Mouse (Mus musculus) bone marrow macrophage, adult 2 months (primary cell): ENCODE results near the gene Gatad2b.

Experiments used
- CTCF ChIP-seq: IDR thresholded peaks from 2 replicates; pipeline ENCODE4 v1.5.1; 2012; ENCODE audit warnings: low read depth, mild to moderate bottlenecking, low read length, moderate library complexity
- POLR2A ChIP-seq: IDR thresholded peaks from 2 replicates; pipeline ENCODE4 v1.6.1; 2012; ENCODE audit warnings: mild to moderate bottlenecking, low read depth, low read length, borderline replicate concordance

DNA sequence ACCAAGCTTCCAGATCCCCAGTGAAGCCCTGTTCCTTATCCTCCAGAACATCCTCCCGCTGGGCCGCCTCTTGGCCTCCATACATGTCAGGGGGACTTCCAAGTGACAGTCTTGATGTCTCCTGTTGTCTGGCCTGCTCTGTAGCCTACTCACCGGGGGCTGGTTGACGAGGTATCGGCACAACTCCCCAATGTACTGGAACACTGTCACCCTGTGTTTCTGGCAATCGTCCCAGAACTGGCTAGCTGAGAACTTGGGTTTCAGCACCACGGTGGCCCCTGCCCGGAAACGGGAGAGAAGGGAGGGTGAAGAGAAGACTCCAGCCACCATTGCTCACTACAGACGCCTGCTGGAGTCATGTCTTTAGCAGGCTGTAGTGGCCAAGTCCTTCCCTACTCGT lies 94.5 kb downstream of the Gatad2b start:
- TF ChIP-seq POLR2A (no peak), CTCF (no peak)
